ENCODE assay signal across 24 mouse cellular contexts in the genomic region with DNA sequence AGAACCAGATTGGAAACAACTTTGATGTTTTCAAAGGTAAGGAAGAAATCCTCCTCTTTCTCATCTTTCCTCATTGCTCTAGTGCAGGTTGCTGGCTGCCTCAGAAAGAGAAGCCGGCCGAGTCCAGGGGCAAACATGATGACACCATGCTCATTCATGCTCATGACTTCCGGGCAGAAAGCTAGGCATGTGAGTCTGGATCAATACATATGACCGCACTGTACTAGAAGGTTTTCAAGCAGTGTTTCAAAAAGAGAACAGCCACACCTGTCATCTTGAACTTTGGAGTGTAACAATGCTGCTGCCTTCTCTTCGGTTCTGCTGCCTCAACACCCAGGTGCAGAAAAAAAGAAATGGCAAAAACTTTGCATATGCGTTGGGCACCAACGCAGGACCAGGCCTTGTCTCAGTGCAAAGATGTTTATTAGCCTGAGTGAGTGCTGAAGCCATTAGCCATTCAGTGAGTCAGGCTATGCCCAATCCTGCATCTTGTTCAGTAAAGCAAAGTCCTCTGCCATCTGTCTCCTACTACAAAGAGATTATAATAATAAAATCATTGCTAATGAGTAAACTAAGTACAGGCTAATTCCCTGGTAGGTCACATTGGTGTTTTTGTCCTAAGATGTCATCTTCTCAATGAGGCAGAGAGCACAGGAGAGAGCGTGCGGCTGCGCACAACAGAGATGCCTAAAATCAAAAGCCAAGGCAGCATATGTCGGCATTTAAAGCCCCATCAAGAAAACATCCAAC.
DNase-seq lines count a peak whose midpoint lies in the region; ATAC-seq lines count a peak whose summit lies in the region.
"Had no signal": no experiment of that assay in that cellular context is flagged by ENCODE, and none has a peak within 500 bp of the region (broad histone marks: within the 10 kb centered on the region; RNA-seq: fewer than 3 reads in every experiment).

No protein-coding gene starts in this region.

- H3K27ac ChIP-seq in forebrain, embryonic 12.5 days: peak overlapping the region; percentile 32; the same call in 1 of the 2 replicates
- no peak overlapping the region for H3K27ac ChIP-seq in forebrain, embryonic 11.5 days (ENCODE audit: low read depth, low read length)
- H3K27ac ChIP-seq: embryonic facial prominence, embryonic 13.5 days; hindbrain, embryonic 12.5 days; limb, embryonic 15.5 days; midbrain, embryonic 12.5 days; neural tube, embryonic 12.5 days had no signal

- DNase-seq in forebrain, embryonic 11.5 days (ENCODE audit: low spot score): no peak
- peak; percentile 7 for DNase-seq in layer of hippocampus, adult 9-10 months (ENCODE audit: low spot score)
- DNase-seq in layer of hippocampus, adult 11-12 months (ENCODE audit: low spot score): no peak
- peak; percentile 82 for DNase-seq in retina, postnatal 1 day
- DNase-seq in retina, embryonic 14.5 days (ENCODE audit: low spot score): no peak
- DNase-seq in lung, postnatal 25 days (ENCODE audit: low spot score): no peak
- DNase-seq: adrenal gland, postnatal 10 days; embryo, embryonic 11 days; gastrocnemius, postnatal 14 days; heart, adult 18-20 months; heart, postnatal 10 days; kidney, adult 8-10 months; kidney, postnatal 14 days; lung, adult 18-20 months; thymus, adult 18-20 months; thymus, postnatal 36 days had no signal

- no peak for ATAC-seq in forebrain, embryonic 12.5 days (ENCODE audit: low FRiP score)
- no peak for ATAC-seq in forebrain, embryonic 11.5 days (replicated peaks; ENCODE audit: low FRiP score)

- no peaks in the 10 kb centered on the region for H3K36me3 ChIP-seq in forebrain, embryonic 12.5 days (replicated peaks)
- no peaks in the 10 kb centered on the region for H3K36me3 ChIP-seq in forebrain, embryonic 11.5 days (ENCODE audit: control insufficient read depth, insufficient read depth, low read length)
- H3K36me3 ChIP-seq: embryonic facial prominence, embryonic 13.5 days; heart, embryonic 12.5 days; hindbrain, embryonic 12.5 days; limb, embryonic 15.5 days; midbrain, embryonic 12.5 days; neural tube, embryonic 12.5 days had no signal

- H3K4me1 ChIP-seq in forebrain, embryonic 12.5 days: no peaks in the 10 kb centered on the region
- H3K4me1 ChIP-seq in forebrain, embryonic 11.5 days (replicated peaks; ENCODE audit: control insufficient read depth, insufficient read depth, low read length): no peaks in the 10 kb centered on the region
- H3K4me1 ChIP-seq: heart, embryonic 12.5 days; hindbrain, embryonic 12.5 days; midbrain, embryonic 12.5 days; neural tube, embryonic 12.5 days had no signal

- WGBS in forebrain, embryonic 12.5 days: 80% methylated on average over 11 of the region's 11 CpGs
- 93% methylated on average over 11 of the region's 11 CpGs for WGBS in forebrain, embryonic 11.5 days

- no peak overlapping the region for H3K4me3 ChIP-seq in forebrain, embryonic 12.5 days (replicated peaks)
- no peak overlapping the region for H3K4me3 ChIP-seq in forebrain, embryonic 11.5 days (ENCODE audit: low read depth, low read length)
- H3K4me3 ChIP-seq: embryonic facial prominence, embryonic 13.5 days; erythroblast, embryonic 14.5 days; heart, embryonic 12.5 days; hindbrain, embryonic 12.5 days; limb, embryonic 15.5 days; midbrain, embryonic 12.5 days; neural tube, embryonic 12.5 days had no signal

- H3K27me3 ChIP-seq in forebrain, embryonic 12.5 days: no peaks in the 10 kb centered on the region
- H3K27me3 ChIP-seq in forebrain, embryonic 11.5 days (ENCODE audit: control insufficient read depth, insufficient read depth, low read length): no peaks in the 10 kb centered on the region
- H3K27me3 ChIP-seq: embryonic facial prominence, embryonic 13.5 days; heart, embryonic 12.5 days; hindbrain, embryonic 12.5 days; limb, embryonic 15.5 days; midbrain, embryonic 12.5 days; neural tube, embryonic 12.5 days had no signal

- no peak overlapping the region for H3K4me2 ChIP-seq in forebrain, embryonic 12.5 days
- H3K4me2 ChIP-seq in forebrain, embryonic 11.5 days (ENCODE audit: low read depth, low read length, severe bottlenecking): no peak overlapping the region
- H3K4me2 ChIP-seq: embryonic facial prominence, embryonic 13.5 days; heart, embryonic 12.5 days; hindbrain, embryonic 12.5 days; limb, embryonic 15.5 days; midbrain, embryonic 12.5 days; neural tube, embryonic 12.5 days had no signal

- H3K9me3 ChIP-seq in forebrain, embryonic 12.5 days: no peaks in the 10 kb centered on the region
- H3K9me3 ChIP-seq in forebrain, embryonic 11.5 days (ENCODE audit: control insufficient read depth, low read length): no peaks in the 10 kb centered on the region
- H3K9me3 ChIP-seq: embryonic facial prominence, embryonic 13.5 days; heart, embryonic 12.5 days; hindbrain, embryonic 12.5 days; limb, embryonic 15.5 days; midbrain, embryonic 12.5 days; neural tube, embryonic 12.5 days had no signal

- H3K9ac ChIP-seq in forebrain, embryonic 12.5 days: no peak overlapping the region
- no peak overlapping the region for H3K9ac ChIP-seq in forebrain, embryonic 11.5 days (ENCODE audit: low read length)
- H3K9ac ChIP-seq: embryonic facial prominence, embryonic 13.5 days; heart, embryonic 12.5 days; hindbrain, embryonic 12.5 days; limb, embryonic 15.5 days; midbrain, embryonic 12.5 days; neural tube, embryonic 12.5 days had no signal

Comparison
In these comparisons a context has a peak if more than half of its experiments do, and no peak if none do; other contexts are left out.
1. DNase-seq: peak in layer of hippocampus, adult 9-10 months (single experiment) and retina, postnatal 1 day (single experiment); none in forebrain, embryonic 11.5 days (single experiment), layer of hippocampus, adult 11-12 months (single experiment), retina, embryonic 14.5 days (single experiment) and lung, postnatal 25 days (single experiment).